In genomic region chr14:87415486-87415807, GRCm38 (mm10) we compare ENCODE assay signal across 8 mouse cellular contexts. TPM values are rescaled to one million over a fixed set of nuclear protein-coding genes. Genes with fewer than 3 reads are reported as not detected.
DNase-seq lines count a peak whose midpoint lies in the region; ATAC-seq and TF ChIP-seq lines count a peak whose summit lies in the region.

No protein-coding gene starts in this region.

- no peak for TF ChIP-seq CTCF in G1E (IDR thresholded peaks at IDR 0.05; ENCODE audit: low read depth, low read length)
- no peak for TF ChIP-seq CTCF in liver, postnatal 0 days (IDR thresholded peaks at IDR 0.05; ENCODE audit: low read depth)

- no peaks in the 10 kb centered on the region for H3K9me3 ChIP-seq in heart, embryonic 15.5 days (replicated peaks)
- H3K9me3 ChIP-seq in G1E (replicated peaks) = no peaks in the 10 kb centered on the region
- no peaks in the 10 kb centered on the region for H3K9me3 ChIP-seq in forebrain, embryonic 16.5 days (ENCODE audit: control insufficient read depth, low read length)
- no peaks in the 10 kb centered on the region for H3K9me3 ChIP-seq in liver, postnatal 0 days (ENCODE audit: low read length)

- no peaks in the 10 kb centered on the region for H3K27me3 ChIP-seq in heart, embryonic 15.5 days
- no peaks in the 10 kb centered on the region for H3K27me3 ChIP-seq in G1E (ENCODE audit: insufficient read depth, low read length)
- no peaks in the 10 kb centered on the region for H3K27me3 ChIP-seq in forebrain, embryonic 16.5 days (replicated peaks; ENCODE audit: control insufficient read depth, insufficient read depth, low read length)
- no peaks in the 10 kb centered on the region for H3K27me3 ChIP-seq in liver, postnatal 0 days (ENCODE audit: insufficient read depth, low read length)

- H3K36me3 ChIP-seq in heart, embryonic 15.5 days = no peaks in the 10 kb centered on the region
- H3K36me3 ChIP-seq in G1E (replicated peaks) = peaks cover 7% of the 10 kb centered on the region
- no peaks in the 10 kb centered on the region for H3K36me3 ChIP-seq in forebrain, embryonic 16.5 days (ENCODE audit: control insufficient read depth, insufficient read depth)
- no peaks in the 10 kb centered on the region for H3K36me3 ChIP-seq in liver, postnatal 0 days (replicated peaks; ENCODE audit: insufficient read depth, low read length)

- H3K4me1 ChIP-seq in heart, embryonic 15.5 days (replicated peaks) = peaks cover 14% of the 10 kb centered on the region
- H3K4me1 ChIP-seq in G1E (ENCODE audit: insufficient read depth, low read depth, low read length) = peaks cover 43% of the 10 kb centered on the region
- H3K4me1 ChIP-seq in forebrain, embryonic 16.5 days (replicated peaks; ENCODE audit: control insufficient read depth, insufficient read depth, low read length) = peaks cover 20% of the 10 kb centered on the region
- H3K4me1 ChIP-seq in liver, postnatal 0 days (ENCODE audit: insufficient read depth) = peaks cover 14% of the 10 kb centered on the region

- WGBS in heart, embryonic 15.5 days = under 1% methylated on average over 11 of the region's 11 CpGs
- under 1% methylated on average over 11 of the region's 11 CpGs for WGBS in forebrain, embryonic 16.5 days
- 1% methylated on average over 11 of the region's 11 CpGs for WGBS in liver, postnatal 0 days (ENCODE audit: insufficient replicate concordance)

- peak overlapping the region; percentile 79 for H3K4me2 ChIP-seq in heart, embryonic 15.5 days
- H3K4me2 ChIP-seq in forebrain, embryonic 16.5 days (ENCODE audit: low read length) = peak overlapping the region; percentile 57
- peak overlapping the region; percentile 98 for H3K4me2 ChIP-seq in liver, postnatal 0 days (ENCODE audit: low read depth, low read length)

- H3K27ac ChIP-seq in heart, embryonic 15.5 days = peak overlapping the region; percentile 100
- H3K27ac ChIP-seq in forebrain, embryonic 16.5 days (ENCODE audit: low read length) = no peak overlapping the region
- peak overlapping the region; percentile 100 for H3K27ac ChIP-seq in liver, postnatal 0 days (ENCODE audit: low read depth)

- H3K9ac ChIP-seq in heart, embryonic 15.5 days = peak overlapping the region; percentile 55
- no peak overlapping the region for H3K9ac ChIP-seq in forebrain, embryonic 16.5 days (replicated peaks; ENCODE audit: low read depth, low read length)
- H3K9ac ChIP-seq in liver, postnatal 0 days (replicated peaks) = peak overlapping the region; percentile 96

- H3K4me3 ChIP-seq in heart, embryonic 15.5 days = peak overlapping the region; percentile 77
- H3K4me3 ChIP-seq in G1E (ENCODE audit: low read depth, low read length) = peak overlapping the region; percentile 94
- H3K4me3 ChIP-seq in forebrain, embryonic 16.5 days (replicated peaks; ENCODE audit: low read length) = peak overlapping the region; percentile 83
- peak overlapping the region; percentile 96 for H3K4me3 ChIP-seq in liver, postnatal 0 days (ENCODE audit: low read depth, low read length)

- ATAC-seq in heart, embryonic 15.5 days (replicated peaks; ENCODE audit: insufficient number of reproducible peaks, insufficient read depth, low FRiP score, low read depth) = no peak
- ATAC-seq in G1E (ENCODE audit: extremely low read depth, insufficient number of reproducible peaks, low FRiP score, poor library complexity, severe bottlenecking) = no peak
- ATAC-seq in forebrain, embryonic 16.5 days = no peak
- no peak for ATAC-seq in liver, postnatal 0 days

- TF ChIP-seq EP300 in liver, postnatal 0 days (IDR thresholded peaks at IDR 0.05; ENCODE audit: low read depth) = no peak

- DNase-seq in heart, adult 8-10 months (ENCODE audit: low spot score) = no peak
- no peak for DNase-seq in G1E (ENCODE audit: low spot score)
- no peak for DNase-seq in liver, postnatal 0 days
- no peak for DNase-seq in cerebellum, adult 8-10 months
- DNase-seq in embryo, embryonic 10 days (ENCODE audit: low spot score) = no peak
- no peak for DNase-seq in kidney, adult 8-10 months

RNA-seq across cellular contexts. Expression of gene Tdrd3, which starts 1.0 kb away (rescaled TPM):
- polyA plus RNA-seq in heart, embryonic 15.5 days (2015; fragmentation: Nextera tagmentation; extraction: Ambion mirVana) = 19.1 and 20.2 TPM in 2 replicates
- total RNA-seq in heart, adult 8-10 months (2022) = 10 to 100 TPM; 23.5 to 29.5 (median 25.9) TPM
- total RNA-seq in G1E (2014; fragmentation: Nextera tagmentation) = 30.5 and 39.2 TPM in 2 replicates
- 33.9 and 38.1 TPM in 2 replicates for total RNA-seq in G1E (2017)
- polyA plus RNA-seq in G1E (2012) = 2.3 and 2.9 TPM in 2 replicates
- 60.5 and 68.4 TPM in 2 replicates for polyA plus RNA-seq in forebrain, embryonic 16.5 days (2015; fragmentation: Nextera tagmentation; extraction: Ambion mirVana)
- polyA plus RNA-seq in liver, postnatal 0 days (2015; fragmentation: Nextera tagmentation; extraction: Ambion mirVana) = 4.7 and 5.6 TPM in 2 replicates
